Mouse (Mus musculus) mouse embryonic stem cell (cell line): ENCODE data around the gene Msl3l2.

Experiments
- in situ Hi-C, 2 experiments: fragments of 300-500 bp; cut with MboI; formaldehyde crosslinking; loops; 1 replicate in 1 of 2; 3 replicates in 1 of 2; pipeline ENCODE4 v1.14.3; 2019 to 2020; ENCODE audit warnings: low sequenced_read_pairs in 2 of 2, low pct_unique_long_range_greater_than_20kb in 1 of 2, mixed read lengths in 1 of 2; ENCODE audit not compliant: unreplicated experiment in 1 of 2

Msl3l2 gene

DNA sequence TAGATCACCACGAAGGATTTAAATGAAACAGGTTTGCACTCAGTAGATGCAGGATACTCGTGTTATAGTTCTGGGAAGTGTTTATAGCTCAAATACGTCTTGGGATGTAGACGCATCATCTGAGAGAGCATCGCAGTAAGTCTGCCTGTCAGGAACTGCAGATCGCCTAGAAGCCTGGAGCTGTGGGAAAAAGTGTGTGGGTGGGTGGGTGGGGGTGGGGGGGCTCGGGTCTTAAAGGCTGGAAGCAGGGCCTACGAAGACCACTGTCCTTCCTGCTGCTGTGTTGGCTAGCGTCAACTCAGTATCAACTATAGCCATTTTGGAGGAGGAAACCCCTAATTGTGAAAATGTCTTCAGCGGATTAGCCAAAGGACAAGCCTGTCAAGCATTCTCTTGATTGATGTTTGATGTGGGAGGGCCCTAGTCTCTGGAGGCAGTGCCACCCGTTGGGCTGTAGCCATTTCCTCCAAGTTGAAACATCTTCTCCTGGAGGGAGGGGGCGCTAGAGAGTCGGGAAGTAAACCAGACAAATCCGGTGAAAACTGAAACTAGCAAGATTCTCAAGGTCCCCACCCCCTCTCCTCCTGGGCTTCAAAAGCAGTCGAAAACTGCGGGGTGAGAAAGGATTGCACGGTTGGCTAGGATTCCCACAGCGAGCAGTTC is at the start of gene Msl3l2:
Gene Msl3l2, plus strand, starts transcription at position 585 of the 663 bp plus-strand sequence.
- in situ Hi-C loops, result no loop called here

DNA sequence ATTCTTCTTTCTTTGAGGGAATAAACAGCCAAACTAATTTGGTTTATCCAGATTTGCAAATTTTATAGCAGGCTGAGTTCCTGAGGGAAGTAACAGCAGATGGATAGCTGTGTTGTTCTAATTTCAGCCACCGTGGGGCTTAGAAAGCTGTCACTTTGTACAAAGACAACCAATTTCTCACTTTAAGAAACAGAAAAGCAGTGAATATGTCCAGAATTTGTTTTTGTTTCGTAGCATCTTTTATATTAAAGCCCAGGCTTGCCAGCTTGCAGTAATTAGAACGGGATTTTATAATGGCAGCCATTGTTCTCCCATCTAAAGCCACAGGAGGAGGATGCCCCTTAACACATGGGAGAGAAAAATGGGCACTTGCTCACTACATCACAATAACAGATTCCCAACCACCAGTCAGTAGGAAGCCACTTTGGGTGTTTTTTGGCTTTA is 47.7 kb upstream of the Msl3l2 start:
- in situ Hi-C loops, result no loop called here

DNA sequence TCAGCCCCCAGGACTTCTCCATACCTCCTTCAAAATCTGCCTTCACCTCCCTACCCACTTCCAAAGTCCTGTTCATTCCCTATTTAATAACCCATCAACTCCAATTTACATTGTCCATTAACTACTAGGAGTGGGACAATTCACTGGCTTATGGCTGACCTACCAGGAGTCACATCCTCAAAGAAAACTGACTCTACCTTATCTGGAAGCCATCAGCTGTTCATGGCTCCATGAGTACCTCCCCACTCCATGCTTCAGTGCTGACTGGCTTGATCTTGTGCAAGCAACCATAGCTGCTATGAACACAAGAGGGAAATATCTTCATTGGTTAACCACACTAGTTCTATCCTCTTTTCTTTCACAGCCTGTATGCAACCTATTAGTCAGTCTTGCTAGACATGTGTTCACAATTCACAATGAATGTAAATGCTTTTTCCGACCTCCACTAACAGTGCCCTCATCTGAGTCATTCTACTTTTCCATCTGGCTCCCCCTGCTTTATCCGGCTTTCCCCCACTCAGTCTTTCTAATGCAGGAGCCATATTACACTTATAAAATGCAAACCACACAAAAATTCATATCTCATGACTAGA is 45.4 kb upstream of the Msl3l2 start:
- in situ Hi-C loops, result no loop called here

DNA sequence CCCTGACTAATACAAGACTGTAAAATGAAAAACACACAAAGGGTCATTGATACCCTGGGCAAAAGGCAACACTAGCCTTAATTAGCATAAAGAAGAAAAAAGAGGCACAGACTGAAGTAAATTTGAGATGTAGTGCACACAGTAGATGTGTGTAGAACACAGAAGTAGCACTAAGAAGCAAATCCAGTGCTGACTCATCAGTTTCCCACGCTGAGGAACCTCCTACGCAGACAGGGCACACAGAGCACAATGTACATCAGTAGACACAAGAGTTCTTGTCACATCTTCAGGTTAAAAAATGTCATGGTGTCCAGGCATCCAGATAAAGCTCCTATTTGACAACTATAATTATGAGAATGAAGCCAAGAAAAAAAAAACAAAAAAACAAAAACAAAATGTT is 44.0 kb upstream of the Msl3l2 start:
- in situ Hi-C loops, result no loop called here

DNA sequence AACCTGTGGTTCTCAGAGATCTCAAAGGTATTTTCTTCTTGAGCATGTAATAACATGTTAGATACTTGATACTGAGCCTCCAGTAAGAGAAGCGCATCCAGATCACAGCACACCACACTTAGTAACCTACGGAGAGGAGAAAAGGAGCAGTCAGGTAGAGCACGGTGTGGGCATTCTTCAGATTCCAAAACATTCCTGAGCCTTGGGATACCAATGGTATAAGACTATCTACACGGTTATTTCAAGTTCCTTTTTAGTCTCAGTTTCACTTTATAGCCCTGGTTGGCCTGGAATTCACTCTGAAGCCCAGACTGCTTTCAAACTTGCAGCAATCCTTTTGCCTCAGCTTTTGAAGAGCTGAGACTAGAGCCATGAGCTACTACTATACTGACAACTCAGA is 17.0 kb upstream of the Msl3l2 start:
- in situ Hi-C loops, result no loop called here

DNA sequence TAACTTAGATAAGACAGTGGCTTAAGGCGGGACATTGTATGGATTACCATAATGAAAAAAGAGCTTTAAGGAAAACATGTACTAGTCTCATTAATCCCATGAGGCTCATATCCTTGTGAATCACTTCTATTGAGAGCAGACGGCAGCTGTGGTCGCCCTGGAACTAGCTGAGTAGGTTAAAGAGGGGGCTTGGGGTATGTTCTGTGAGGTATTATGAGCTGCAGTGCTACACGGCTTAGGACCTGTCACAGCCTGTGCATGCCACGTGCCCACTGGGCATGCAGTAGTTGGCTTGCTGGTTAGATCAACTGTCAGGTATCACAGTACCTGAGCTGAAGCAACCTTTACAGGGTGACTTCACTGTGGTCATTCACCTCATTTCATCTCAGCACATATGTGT is 12.1 kb upstream of the Msl3l2 start:
- in situ Hi-C loops, result no loop called here

DNA sequence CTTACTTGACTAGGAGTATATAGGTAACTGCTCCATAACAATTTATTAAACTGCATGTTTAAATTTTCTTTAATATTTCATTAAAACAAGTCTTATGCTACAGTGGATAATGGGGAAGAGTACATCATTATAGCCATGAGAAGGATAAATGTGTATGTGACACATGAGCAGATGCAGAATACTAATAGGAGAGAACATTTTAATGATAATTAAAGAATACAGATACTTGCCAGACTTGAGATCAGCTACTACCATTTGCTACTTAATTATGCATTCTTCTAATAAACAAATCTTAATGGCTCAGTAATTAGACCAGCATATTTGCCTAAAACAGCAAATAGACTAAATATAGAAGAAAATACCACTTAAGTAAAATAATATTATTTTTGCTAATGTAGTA is 10.0 kb upstream of the Msl3l2 start:
- in situ Hi-C loops, result no loop called here

DNA sequence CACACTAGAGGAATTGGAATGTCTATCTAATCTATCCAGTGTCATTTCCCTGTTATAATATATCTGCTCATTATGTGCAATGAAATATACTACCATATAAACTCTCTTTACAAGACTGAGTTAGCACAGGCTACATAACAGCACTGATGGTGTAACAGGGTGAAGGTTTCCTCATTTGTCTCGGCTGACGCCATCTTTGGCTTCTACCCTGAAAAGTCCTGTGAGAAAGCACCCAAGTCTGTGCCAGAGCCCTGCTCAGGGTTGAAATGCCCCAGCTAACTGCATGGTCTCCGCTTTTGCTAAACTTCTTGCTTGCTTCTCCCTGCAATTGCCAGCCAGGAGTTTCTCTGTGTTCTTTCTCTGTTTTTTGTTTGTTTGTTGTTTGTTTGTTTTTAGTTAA is 7.6 kb upstream of the Msl3l2 start:
- in situ Hi-C loops, result no loop called here

DNA sequence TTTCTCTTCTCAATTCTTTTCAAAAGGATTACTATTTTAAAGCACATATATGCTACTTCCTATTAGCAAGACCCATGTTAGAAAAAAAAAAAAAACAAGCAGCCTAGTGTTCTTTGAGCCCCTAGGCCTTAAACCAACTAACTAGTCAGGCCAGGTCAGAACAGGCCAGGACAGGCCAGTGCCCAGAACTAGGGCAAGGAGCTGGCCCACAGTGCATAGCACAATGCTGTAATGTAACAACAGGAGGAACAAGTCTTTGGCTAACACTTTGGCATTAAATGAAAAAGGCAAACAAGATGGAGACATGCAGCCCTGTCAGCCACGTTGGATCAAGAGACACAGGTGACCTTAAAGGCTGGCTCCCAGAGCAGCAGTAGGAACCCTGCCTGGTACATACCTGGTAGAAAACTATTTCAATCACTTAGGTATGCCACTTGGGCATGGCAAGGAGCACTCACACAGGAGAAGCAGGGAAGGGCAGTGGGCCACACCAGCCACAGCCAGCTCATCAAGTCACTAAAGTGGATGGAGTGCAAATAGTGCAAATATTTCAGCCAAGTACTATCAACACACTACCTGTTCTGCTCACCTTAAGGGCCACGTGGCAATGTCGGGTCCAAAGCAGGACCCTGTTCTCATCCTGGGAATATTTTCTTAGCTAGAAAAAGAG is 6.9 kb upstream of the Msl3l2 start:
- in situ Hi-C loops, result no loop called here

DNA sequence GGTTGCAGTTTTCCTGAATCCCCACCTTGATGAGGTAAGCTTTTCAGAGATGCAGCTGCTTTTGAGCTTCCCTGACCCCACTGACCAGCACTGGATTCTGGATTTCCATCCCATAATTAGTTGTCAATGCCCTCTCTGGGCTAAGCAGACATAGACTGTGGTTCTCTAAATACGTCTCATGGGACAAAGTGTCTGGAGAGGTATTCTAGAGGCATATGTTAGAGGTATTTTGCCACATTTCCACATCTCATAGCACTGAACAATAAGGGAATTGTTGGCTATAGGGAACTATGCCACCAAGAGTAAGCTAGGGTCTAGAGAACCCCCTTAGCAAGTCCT is 248 bp downstream of the Msl3l2 start:
- in situ Hi-C loops, result no loop called here

DNA sequence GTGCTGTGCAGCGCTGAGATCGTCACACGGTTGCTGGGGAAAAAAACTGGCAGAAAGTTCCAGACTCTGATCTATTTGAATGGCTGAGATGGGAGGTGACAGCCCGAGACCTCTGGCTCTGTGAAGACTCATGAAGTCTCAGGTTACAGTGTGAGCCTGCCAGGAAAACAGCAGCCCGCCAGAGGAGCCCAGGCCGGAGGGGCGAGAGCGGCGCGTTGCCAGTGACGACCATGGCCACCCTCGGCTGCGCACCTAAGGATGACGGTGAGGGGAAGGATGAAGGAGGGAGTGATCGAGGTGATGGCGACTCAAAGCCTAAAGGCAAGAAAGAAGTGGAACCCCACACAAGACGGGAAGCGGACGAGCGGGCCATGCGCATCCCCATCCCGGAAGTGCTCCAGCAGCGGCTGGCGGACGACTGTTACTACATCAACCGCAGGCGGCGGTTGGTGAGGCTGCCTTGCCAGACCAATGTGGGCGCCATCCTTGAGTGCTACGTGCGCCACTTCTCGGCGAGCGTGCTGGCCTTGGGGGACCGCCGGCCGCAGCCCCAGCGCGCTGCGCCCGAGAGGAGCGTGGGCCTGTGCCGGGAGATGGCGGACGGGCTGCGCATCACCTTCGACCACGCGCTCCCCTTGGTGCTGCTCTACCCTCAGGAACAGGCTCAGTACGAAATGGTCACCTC is 8.4 kb downstream of the Msl3l2 start:
- in situ Hi-C loops, result no loop called here

DNA sequence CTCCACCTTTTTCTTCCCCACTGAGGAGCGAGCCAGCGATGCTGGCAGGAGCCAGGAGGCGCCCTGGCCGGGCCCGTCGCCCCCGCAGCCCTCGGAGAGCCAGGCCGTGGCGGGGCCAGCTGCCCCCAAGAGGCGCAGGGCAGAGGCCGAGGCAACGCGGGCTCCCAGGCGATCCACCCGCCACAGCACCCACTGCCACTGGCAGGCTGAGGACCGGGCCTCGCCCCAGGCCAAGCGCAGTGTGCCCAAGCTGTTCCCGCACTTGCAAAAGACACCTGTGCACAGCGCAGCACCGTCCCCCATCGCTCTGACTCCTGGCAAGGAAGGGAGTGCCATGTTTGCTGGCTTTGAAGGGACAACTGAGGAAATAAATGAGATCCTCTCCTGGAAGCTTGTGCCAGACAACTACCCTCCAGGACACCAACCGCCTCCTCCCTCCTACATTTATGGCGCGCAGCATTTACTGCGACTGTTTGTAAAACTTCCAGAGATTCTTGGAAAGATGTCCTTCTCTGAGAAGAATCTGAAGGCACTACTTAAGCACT is 9.0 kb downstream of the Msl3l2 start:
- in situ Hi-C loops, result no loop called here

DNA sequence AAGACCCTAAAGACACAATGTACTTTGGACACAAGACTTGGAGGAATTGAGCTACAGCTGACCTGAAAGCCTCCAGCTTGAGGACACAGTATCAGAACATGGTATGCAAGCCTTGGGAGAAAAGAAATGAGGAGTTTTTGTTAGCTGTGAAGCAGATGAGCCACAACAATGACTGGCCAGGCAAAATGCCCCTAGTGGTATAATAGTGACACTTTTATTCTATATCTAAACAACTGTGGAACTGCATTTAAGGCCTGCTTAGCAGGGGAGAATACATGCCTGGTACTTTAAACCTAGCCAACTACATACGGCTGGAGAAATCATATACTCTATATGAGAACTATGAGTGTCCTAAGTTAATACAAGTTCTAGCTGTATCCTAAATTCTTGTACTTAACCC is 20.3 kb downstream of the Msl3l2 start:
- in situ Hi-C loops, result no loop called here

DNA sequence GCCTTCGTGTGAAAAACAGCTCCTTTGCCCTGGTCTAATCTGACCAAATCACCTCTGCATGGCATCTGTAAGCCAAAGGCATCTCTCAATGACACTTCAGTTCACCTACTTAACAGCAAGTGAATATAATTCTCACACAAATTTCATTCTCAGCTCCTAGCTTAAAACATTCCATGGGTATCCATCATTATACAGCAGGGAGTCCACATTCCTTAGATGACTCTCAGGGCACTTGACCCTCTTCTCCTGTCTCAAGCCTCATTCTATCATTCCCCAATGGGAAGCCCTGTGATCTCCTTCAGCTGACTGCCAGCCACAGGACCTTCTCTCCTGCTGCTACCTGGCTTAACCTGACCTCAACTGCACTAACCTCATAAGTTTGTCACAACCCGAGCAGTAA is 22.9 kb downstream of the Msl3l2 start:
- in situ Hi-C loops, result no loop called here

DNA sequence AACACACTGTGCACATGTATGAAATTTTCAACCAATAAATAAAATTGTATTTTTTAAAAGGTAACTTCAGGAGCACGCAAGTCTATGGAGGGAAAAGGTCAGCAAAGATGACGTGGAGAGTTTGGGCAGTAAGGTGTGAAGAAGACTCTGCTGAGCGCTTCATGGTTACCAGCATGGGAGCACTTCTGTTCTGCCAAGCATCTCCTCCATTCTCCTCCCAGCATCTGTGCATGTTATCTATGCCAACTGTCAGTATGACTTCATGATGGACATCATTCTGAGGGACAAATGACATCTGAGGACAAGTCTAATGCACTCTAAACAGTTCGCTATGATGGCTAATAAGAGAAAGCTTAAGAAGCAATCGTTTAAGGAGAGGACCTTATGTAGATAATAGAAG is 30.5 kb downstream of the Msl3l2 start:
- in situ Hi-C loops, result no loop called here

DNA sequence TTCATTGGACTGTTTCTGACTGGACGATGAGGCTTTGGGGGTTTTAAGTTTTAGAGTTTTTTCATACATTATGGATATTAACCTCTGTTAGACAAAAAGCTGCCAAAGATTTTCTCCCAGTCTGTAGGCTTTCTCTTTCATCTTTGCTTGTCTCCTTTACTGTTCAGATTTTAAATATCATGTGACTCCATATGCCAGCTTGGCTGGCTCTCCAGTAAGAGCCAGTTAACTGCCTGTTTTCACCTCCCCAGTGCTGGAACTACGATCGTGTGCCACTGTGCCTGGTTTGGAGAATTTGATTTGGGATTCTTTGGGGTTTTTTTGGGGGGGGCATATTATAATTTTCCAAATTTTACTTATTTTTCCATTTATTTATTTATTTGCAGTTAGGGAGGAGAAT is 42.2 kb downstream of the Msl3l2 start:
- in situ Hi-C loops, result no loop called here

DNA sequence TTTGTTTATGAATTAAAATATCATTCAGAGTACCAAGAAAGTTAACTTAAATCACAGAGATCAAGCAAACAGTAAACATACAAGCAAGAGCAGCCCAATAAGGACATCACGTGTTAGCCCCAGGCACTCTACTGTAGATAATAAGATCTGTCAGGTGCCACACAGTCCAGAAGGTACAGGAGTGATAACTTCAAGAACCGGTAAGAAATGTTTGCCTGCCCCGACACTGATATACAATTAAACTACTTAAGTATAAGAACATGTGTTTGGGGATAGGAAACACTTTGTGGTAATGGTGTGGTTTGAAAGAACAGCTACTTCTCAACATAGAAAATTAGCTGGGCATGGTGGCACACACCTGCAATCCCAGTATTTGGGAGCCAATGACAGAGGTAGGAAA is 50.2 kb downstream of the Msl3l2 start:
- in situ Hi-C loops, result no loop called here

DNA sequence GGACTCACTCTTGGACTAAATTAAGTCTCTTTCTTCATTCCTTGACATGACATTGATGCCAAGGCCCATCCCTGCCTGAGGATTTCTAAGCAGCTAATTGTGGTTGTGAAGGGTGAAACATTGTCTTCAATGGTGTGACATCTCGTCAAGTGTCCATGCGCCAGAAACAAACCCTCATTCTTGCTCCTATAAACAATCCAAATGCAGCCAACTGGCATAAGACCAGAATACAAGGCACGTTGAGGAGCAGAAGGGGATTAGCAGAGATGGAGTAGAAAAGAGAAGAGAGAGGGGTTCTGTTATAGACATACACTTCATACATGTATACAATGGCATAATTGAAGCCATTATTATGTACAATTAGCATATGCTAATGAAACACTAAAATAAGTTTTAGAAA is 51.5 kb downstream of the Msl3l2 start:
- in situ Hi-C loops, result no loop called here

DNA sequence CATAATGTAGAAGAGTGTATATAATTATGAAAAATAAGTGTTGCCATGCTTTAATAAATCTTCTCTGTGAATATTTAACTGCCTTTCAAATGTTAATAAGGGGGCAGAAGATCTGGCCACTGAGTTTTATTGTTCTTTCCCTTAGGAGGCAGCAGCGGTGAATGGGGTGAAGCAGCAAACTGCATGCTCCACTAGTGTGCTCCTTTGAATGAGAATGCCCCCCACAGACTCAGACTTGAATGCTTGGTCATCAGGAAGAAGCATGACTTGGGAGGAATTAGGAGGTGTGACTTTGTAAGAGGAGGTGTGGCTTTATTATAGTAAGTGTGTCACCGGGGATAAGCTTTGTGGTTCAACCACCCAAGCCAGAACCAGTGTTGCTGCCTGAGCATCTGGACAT is 52.0 kb downstream of the Msl3l2 start:
- in situ Hi-C loops, result no loop called here
